Mouse (Mus musculus): Measurements from ENCODE around the gene Opn4.

Gene Opn4

DNA sequence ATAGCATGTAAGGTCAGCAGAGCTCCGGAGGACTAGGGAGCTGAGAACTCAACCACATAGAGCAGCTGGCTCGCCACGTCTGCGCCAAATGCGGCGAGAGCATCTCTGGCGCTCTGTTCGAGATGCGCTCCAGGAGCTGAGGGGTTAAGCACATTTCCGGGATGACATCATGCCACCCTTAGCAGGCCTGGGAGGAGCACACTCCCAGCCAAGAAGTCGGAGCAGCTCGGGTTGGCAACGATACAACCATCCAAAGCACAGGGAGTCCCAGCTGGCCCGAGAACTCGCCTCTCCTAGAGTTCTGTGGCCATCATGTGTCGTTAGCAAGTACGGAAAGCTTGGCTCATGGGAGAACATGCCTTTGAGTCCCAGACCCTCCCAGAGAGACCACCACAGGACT lies 34.2 kb downstream of the Opn4 start:
- no peak for DNase-seq (ENCODE audit: extremely low read depth, low read depth)

DNA sequence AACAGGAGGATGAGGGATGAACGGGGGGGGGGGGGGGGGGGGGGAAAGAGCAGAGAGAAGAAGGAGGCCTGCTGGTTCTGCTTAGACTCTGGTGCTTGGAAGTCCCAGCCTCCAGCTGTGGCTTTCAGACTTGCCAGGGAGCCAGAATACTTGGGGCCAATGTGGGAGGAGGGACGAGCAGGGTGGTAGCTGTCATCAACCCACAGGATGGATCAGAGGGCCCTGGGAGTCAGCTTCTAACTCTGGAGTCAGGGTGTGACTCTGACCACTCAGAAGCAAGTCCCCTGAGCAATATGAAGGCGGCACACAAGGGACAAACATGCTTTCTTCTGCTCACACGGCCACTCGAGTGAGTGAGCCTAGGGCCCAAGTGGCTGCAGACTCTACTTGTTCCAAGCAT lies 35.3 kb downstream of the Opn4 start:
- DNase-seq (ENCODE audit: extremely low read depth, low read depth), result no peak

DNA sequence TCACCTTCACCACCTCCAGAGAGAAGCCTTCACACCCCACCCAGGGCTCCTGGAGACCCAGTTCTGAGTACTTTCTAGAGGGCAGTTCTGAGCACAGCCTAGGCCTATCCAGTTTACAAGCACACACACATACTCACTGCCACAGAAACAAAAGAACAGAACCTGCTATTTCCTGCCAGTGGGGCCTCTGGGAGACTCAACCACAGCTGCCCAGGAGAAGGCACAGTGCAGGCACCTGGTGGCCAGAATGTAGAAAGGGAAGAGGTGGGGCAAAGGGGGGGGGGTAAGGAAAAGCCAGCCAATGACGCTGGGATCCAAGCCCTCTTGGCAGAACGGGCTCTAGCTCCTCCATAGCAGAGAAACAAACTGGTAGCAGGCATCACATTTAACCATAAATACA lies 37.5 kb downstream of the Opn4 start:
- no peak for DNase-seq (ENCODE audit: extremely low read depth, low read depth)

DNA sequence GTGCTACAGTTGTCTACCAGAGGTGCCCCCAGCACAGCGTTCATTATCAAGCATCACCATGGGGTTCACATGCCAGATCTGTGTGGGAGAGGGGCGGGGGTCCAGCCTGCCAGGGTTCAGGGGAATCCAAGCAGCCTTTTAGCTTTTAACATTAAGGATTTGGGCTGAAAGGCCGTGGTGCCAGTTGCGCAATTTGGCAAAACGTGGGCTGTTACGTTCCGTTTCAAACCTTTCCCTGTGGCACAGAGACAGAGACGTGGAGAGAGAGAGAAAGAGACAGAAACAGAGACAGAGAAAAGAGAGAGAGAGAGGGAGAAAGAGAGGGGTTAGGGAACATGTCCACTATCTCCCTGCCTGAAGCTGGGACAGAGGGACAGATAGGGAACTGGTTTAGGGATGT lies 38.3 kb downstream of the Opn4 start:
- no peak for DNase-seq (ENCODE audit: extremely low read depth, low read depth)

DNA sequence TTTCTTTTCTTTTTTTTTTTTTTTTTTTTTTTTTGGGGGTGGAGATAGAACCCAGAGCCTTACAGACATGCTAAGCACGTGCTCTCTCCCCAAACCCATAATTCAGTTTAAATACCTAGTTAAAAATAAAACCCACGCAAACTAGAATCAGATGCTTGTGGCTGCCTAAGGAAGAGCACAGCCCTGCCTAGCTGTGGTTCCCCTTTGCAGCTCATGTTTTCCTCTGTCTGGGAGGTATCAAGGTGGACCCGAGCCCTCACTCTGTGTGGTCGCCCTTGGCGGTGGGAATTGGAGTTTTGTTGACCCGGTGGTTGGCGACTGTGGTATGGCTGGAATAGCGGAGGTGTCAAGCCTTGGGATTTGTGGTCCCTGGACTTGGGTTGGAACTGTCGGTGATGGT lies 41.0 kb downstream of the Opn4 start:
- DNase-seq (ENCODE audit: extremely low read depth, low read depth), result no peak

DNA sequence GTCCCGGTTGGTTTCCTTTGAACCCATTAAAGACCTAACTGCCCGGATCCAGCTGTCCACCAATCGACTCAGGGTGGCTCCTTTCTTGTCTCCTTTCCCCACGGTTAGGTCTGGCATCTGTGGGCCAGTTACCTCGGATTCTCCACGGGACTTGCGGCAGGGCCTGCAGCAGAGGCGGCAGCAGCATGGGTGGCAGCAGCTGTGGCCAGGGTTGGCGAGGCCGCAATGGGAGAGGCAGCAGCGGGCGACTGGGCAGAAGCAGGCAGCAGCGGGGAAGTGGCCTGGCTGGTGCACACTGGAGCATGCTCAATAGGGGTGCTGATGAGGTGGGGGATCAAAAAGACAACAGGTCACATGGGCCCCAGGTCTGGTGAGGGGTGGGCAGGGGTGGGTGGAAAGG lies 44.7 kb downstream of the Opn4 start:
- DNase-seq (ENCODE audit: extremely low read depth, low read depth), result no peak

DNA sequence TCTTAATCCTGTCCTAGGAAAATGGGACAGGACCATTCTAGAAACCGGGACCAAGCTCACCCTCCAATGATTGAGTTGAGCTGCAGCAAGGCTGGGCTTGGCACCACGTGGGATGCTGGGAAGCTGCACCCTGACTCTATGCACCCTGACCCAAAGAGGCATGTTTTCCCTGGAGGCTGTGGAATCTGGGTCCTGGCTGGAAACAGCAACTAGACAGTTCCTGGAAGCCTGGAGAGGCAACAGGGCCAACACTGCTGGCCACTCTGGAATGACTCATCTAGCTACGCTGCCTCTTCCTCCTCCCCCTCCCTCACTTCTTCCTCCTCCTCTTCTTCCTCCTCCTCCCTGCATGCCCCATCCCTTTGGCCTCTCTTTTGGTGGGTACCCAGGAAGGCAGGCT lies 45.9 kb downstream of the Opn4 start:
- DNase-seq (ENCODE audit: extremely low read depth, low read depth), result no peak

DNA sequence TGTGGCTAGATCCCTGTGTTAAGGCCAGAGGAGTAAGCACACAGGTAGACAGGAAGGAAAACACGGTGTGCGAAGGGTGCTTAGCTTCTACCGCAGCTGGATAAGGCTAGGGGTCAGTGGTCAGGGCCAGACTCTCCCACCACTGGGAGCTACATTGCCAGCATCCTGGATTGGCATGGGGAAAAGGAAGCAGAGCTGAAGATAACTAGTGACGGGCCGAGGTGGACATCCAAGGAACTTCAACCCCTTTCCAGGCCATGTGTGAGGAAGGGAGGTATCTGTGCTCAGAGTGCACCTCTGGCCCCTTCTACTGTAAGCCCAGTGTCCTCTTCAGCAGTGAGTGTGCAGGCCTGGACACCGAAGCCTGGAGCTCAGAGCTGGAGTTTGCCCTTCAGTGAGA lies 46.5 kb downstream of the Opn4 start:
- DNase-seq (ENCODE audit: extremely low read depth, low read depth), result no peak

DNA sequence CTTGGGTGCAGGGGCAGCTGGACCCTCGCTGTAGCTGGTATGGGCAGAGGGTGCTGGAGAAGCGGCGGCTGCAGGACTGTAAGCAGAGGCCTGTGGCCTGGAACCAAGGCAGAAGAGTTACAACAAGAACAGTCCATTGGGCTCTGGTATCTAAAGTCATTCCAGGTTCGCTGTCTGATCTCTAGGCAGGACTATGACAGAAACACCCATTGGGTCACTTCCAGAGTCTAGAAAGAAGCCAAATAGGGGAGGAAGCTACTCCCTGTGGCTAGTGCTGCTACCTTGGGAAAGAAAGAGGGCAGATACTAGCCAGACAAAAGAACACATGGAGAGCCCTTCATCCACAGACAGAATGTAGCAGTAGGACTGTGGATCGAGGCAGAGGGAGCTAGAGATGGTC lies 47.7 kb downstream of the Opn4 start:
- peak; percentile 4 for DNase-seq (ENCODE audit: extremely low read depth, low read depth)

DNA sequence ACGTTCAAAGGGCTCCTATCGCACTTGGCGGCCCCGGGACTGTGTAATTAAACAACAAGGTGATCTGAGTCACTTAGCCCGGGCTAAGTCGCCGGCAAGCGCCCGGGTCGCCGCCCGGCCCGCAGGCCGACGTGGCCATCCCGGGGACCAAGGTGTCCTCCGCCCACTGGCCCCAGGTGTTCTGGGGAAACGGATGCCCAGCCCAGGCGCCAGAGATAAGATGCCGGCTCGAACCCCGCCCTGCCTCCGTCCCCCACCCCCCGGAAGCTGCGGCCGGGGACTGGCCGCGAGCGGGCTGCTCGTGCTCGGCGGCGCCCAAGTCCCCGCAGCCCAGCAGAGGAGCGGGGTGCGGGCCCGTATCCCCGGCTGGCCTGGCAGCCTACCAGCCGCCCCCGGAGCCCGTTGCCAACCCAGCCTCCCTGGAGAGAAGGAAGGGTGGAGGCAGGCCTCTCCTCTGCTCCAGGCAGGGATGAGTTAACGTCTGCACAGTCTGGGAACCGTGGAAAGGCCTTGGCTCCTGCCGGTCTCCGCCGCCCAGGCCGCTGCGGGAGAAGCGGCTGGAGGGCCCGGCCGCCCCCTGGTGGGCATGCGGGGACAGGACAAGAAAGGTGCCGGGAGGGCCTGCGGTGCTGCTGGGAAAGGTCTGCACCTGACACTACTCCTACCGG lies 50.8 kb downstream of the Opn4 start:
- peak; percentile 39 for DNase-seq (ENCODE audit: extremely low read depth, low read depth)

DNA sequence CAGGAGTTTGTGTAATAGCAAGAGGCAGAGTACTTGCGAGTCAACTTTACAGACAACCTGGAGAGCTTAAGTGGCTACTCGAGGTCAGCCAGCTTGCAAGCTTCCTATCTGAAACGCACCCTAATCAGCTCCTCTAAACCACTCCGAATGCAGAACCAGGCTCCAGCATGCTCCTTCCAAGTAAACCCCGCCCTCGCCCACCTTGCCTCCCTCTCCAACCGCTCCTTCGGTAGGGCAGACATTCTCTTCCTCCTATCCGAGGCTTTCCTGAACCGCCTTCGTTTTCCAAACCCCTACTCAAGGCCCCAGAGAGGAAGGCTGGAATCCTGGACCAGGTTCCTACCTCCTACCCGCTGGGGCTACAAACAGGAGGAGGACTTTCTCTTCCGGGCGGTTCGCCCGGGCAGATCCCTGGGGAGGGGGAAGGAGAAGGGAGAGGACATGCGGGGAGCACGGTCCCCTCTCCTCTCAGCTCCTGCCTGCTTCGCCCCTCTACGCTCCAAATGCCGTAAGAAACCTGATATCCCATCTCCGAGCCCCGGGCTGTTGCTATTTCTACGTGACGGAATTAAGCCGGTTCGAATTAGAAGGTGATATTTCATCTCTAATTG lies 51.4 kb downstream of the Opn4 start:
- peak; percentile 49 for DNase-seq (ENCODE audit: extremely low read depth, low read depth)

DNA sequence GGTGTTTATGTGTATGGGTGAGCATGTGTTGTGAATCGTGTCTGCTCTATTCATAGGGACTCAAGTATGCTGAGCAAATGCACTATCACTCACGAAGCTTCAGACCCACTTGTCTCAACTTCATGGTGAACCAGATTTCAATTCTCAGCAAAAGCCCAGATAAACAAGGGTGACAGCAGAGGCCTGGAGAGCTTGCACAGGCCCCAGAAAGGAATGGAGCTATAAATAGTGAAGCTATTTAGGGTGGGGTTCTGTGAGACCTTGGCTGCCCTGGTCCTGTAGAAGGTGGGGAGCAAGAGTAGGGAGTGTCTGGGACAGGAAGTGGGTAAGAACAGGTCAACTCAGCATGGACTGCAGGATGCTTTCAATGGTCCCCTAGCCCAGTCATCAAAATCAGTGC lies 55.4 kb downstream of the Opn4 start:
- DNase-seq (ENCODE audit: extremely low read depth, low read depth), result no peak

DNA sequence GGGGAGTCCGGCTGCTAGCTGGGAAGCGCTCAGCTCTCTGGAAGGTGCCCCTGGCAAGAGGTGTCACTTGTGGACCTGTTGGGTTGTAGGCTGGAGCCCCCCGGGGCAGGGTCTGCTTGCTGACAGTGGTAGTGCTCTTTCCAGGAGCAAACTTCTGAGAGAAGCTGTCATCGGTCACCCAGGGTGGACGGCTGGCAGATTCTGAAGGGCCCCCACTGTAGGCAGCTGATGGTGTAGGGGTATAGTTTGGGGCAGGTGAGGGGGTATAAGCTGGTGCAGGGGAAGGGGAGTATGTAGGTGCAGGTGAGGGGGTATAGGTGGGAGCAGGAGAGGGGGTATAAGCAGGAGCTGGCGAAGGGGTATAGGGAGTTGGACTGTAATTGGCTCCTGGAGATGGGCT lies 55.9 kb downstream of the Opn4 start:
- no peak for DNase-seq (ENCODE audit: extremely low read depth, low read depth)

DNA sequence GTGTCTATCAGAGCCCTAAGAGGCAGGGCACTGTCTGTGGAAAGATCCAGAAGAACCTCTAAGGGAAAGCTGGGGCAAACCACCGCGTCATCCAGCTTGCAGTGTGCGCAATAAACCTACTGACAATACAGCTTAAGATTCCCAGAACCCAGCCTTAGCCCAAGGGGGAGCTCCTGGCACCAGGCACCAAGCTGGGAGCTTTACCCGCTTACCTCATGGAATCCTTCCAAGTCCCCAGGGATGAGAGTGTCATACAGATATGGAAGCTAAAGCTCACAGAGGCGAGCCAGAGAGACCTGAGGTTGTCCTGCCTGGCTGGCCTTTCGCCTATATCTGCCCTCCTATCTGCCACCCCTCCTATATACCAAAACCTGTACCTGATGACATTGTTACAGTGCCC lies 56.3 kb downstream of the Opn4 start:
- no peak for DNase-seq (ENCODE audit: extremely low read depth, low read depth)

DNA sequence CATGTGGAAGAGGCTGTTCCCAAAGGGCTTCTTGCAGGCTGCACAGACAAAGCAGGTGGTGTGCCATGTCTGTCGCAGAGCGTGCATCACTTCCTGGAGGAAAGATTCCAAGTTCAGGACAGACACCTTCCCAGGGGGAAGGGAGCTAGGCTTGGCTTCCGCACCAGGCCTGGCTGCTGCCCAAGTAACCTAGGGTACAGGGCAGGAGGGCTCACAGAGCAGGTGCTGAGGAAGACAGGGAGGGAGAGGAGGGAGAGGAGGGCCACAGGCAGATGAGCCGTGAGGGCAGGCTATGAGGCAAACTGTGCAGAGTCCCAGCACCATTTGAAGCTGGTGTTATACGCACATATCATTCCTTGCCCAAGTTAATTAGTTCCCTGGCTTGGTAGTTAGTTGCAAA lies 58.0 kb downstream of the Opn4 start:
- no peak for DNase-seq (ENCODE audit: extremely low read depth, low read depth)

DNA sequence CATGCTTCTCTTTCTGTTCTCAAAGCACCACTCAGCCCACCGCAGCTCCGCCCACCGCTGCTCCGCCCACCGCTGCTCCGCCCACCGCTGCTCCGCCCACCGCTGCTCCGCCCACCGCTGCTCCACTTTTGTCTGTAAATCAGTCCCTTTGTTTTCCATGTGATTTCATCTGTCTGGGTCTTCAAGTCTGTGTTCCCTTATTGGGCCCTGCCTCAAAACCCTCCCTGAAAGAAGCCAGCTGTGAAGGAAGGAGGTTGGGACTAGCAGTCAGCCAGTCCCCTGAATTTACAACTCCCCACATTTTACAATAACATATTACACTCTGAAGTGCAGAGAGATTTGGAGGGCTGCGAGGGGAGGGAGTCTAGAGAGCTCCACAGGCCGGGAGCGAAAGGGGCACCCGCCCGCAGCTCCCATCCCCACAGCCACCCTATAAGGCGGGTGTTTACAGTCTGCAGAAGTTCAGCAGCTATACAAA lies 59.2 kb downstream of the Opn4 start:
- no peak for DNase-seq (ENCODE audit: extremely low read depth, low read depth)

All from MEL-GATA-1-ER (cell line).